Mouse (Mus musculus): ENCODE data around the gene Rnf166.

GRCm38 (mm10) chr8:122443262-122444006 is 32.4 kb downstream of the Rnf166 start, which contains the start of gene Mvd:
- TF ChIP-seq CTCF (IDR thresholded peaks at IDR 0.05; ENCODE audit: control insufficient read depth, insufficient read depth, insufficient replicate concordance, low read depth, low read length) (peak; percentile 51; the same call in 1 of the 2 replicates), POLR2A (IDR thresholded peaks at IDR 0.05; ENCODE audit: control insufficient read depth, low read depth, low read length) (peak; percentile 66)

All from testis, adult 2 months (tissue).